ENCODE assay signal across 9 mouse cellular contexts in genomic region chr15:83509950-83510804, GRCm38 (mm10). TPM values are rescaled to one million over a fixed set of nuclear protein-coding genes. Genes with fewer than 3 reads are reported as not detected.
DNase-seq lines count a peak whose midpoint lies in the region; ATAC-seq lines count a peak whose summit lies in the region.
"Had no signal": no experiment of that assay in that cellular context is flagged by ENCODE, and none has a peak within 500 bp of the region (broad histone marks: within the 10 kb centered on the region; RNA-seq: fewer than 3 reads in every experiment).

No protein-coding gene starts in this region.

- H3K9me3 ChIP-seq in kidney, embryonic 16.5 days (ENCODE audit: low read length): no peaks in the 10 kb centered on the region
- H3K9me3 ChIP-seq in intestine, embryonic 15.5 days: no peaks in the 10 kb centered on the region

- H3K27me3 ChIP-seq in kidney, embryonic 16.5 days (ENCODE audit: insufficient read depth, low read length): no peaks in the 10 kb centered on the region
- no peaks in the 10 kb centered on the region for H3K27me3 ChIP-seq in intestine, embryonic 15.5 days (replicated peaks)

- intact Hi-C loops in gastrocnemius, postnatal 36 days (cut with DNase I): loop anchor here (5.0 kb wide), 1 partner anchor 283 kb away; no protein-coding TSS in a partner anchor

- peak overlapping the region; percentile 57; the same call in 1 of the 2 replicates for H3K27ac ChIP-seq in kidney, embryonic 16.5 days (ENCODE audit: low read length)
- no peak overlapping the region for H3K27ac ChIP-seq in brown adipose tissue, adult 24 weeks (replicated peaks; ENCODE audit: low read depth, low read length)
- no peak overlapping the region for H3K27ac ChIP-seq in intestine, embryonic 15.5 days

- DNase-seq in kidney, adult 18-20 months: no peak
- peak; percentile 28 for DNase-seq in naive thymus-derived CD4-positive, alpha-beta T cell, adult 2 months (ENCODE audit: low read depth)
- no peak for DNase-seq in gastrocnemius, postnatal 36 days
- DNase-seq in thymus, adult 18-20 months: no peak
- no peak for DNase-seq in adipocyte (ENCODE audit: low spot score)

- no peaks in the 10 kb centered on the region for H3K36me3 ChIP-seq in kidney, embryonic 16.5 days (ENCODE audit: insufficient read depth, low read length)
- H3K36me3 ChIP-seq in intestine, embryonic 15.5 days: no peaks in the 10 kb centered on the region

- 25% methylated on average over 17 of the region's 17 CpGs for WGBS in kidney, embryonic 16.5 days
- WGBS in intestine, embryonic 15.5 days: 26% methylated on average over 17 of the region's 17 CpGs

- H3K4me1 ChIP-seq in kidney, embryonic 16.5 days (ENCODE audit: insufficient read depth, low read length): peaks cover 9% of the 10 kb centered on the region
- no peaks in the 10 kb centered on the region for H3K4me1 ChIP-seq in brown adipose tissue, adult 24 weeks (ENCODE audit: control insufficient read depth, insufficient read depth, insufficient read length, low read length)
- peaks cover 3% of the 10 kb centered on the region; the same call in 1 of the 2 replicates for H3K4me1 ChIP-seq in intestine, embryonic 15.5 days (replicated peaks)

- H3K4me3 ChIP-seq in kidney, embryonic 16.5 days (ENCODE audit: low read length): peak overlapping the region; percentile 69
- H3K4me3 ChIP-seq in brown adipose tissue, adult 24 weeks (ENCODE audit: insufficient read depth, low read depth, low read length): peak overlapping the region; percentile 68
- peak overlapping the region; percentile 50 for H3K4me3 ChIP-seq in intestine, embryonic 15.5 days (replicated peaks)

- ATAC-seq in kidney, embryonic 16.5 days (ENCODE audit: low FRiP score, low TSS enrichment): peak; percentile 74
- peak; percentile 71 for ATAC-seq in intestine, embryonic 15.5 days

- H3K4me2 ChIP-seq in kidney, embryonic 16.5 days (replicated peaks; ENCODE audit: low read depth, low read length): peak overlapping the region; percentile 83
- H3K4me2 ChIP-seq in intestine, embryonic 15.5 days (replicated peaks): peak overlapping the region; percentile 89

- peak overlapping the region; percentile 66 for H3K9ac ChIP-seq in kidney, embryonic 16.5 days (replicated peaks; ENCODE audit: low read length)
- peak overlapping the region; percentile 44 for H3K9ac ChIP-seq in intestine, embryonic 15.5 days

RNA-seq across cellular contexts. Expression of gene Ttll1, which starts 0.5 kb away (rescaled TPM):
- 27.3 and 28.2 TPM in 2 replicates for polyA plus RNA-seq in kidney, embryonic 16.5 days (2015; fragmentation: Nextera tagmentation; extraction: Ambion mirVana)
- 6.0 and 7.2 TPM in 2 replicates for polyA plus RNA-seq in brown adipose tissue, adult 24 weeks (2012; ENCODE audit: insufficient read depth, insufficient read length, missing spikeins)
- polyA plus RNA-seq in intestine, embryonic 15.5 days (2015; fragmentation: Nextera tagmentation; extraction: Ambion mirVana): 17.1 and 18.4 TPM in 2 replicates
- total RNA-seq in gastrocnemius, postnatal 36 days (2021): 1 to 10 TPM; 3.1 to 3.5 TPM

RNA-seq across cellular contexts. Expression of gene Bik, which starts 16.5 kb away (rescaled TPM):
- 11.7 and 11.9 TPM in 2 replicates for polyA plus RNA-seq in kidney, embryonic 16.5 days (2015; fragmentation: Nextera tagmentation; extraction: Ambion mirVana)
- 4.1 TPM in 1 of 2 replicates, not detected in the other for polyA plus RNA-seq in brown adipose tissue, adult 24 weeks (2012; ENCODE audit: insufficient read depth, insufficient read length, missing spikeins)
- 4.3 and 5.6 TPM in 2 replicates for polyA plus RNA-seq in intestine, embryonic 15.5 days (2015; fragmentation: Nextera tagmentation; extraction: Ambion mirVana)
- 1 to 10 TPM in 1 of 2 experiments, under 1 TPM in 1; 0.76 to 1.6 TPM for total RNA-seq in gastrocnemius, postnatal 36 days (2021)
- total RNA-seq: common myeloid progenitor, adult 5-6 weeks had no signal

RNA-seq across cellular contexts. Expression of gene Pacsin2, which starts 45.8 kb away (rescaled TPM):
- 85.4 and 92.0 TPM in 2 replicates for polyA plus RNA-seq in kidney, embryonic 16.5 days (2015; fragmentation: Nextera tagmentation; extraction: Ambion mirVana)
- 42.5 and 50.0 TPM in 2 replicates for polyA plus RNA-seq in brown adipose tissue, adult 24 weeks (2012; ENCODE audit: insufficient read depth, insufficient read length, missing spikeins)
- 70.8 and 78.1 TPM in 2 replicates for polyA plus RNA-seq in intestine, embryonic 15.5 days (2015; fragmentation: Nextera tagmentation; extraction: Ambion mirVana)
- 10 to 100 TPM; 41.4 to 50.5 TPM for total RNA-seq in gastrocnemius, postnatal 36 days (2021)

RNA-seq across cellular contexts. Expression of gene Tspo, which starts 53.2 kb away (rescaled TPM):
- polyA plus RNA-seq in kidney, embryonic 16.5 days (2015; fragmentation: Nextera tagmentation; extraction: Ambion mirVana): 84.4 and 107 TPM in 2 replicates
- 723 and 770 TPM in 2 replicates for polyA plus RNA-seq in brown adipose tissue, adult 24 weeks (2012; ENCODE audit: insufficient read depth, insufficient read length, missing spikeins)
- 98.0 and 120 TPM in 2 replicates for polyA plus RNA-seq in intestine, embryonic 15.5 days (2015; fragmentation: Nextera tagmentation; extraction: Ambion mirVana)
- total RNA-seq in gastrocnemius, postnatal 36 days (2021): 10 to 100 TPM; 20.8 to 23.4 TPM

RNA-seq across cellular contexts. Expression of gene Mcat, which starts 53.4 kb away (rescaled TPM):
- polyA plus RNA-seq in kidney, embryonic 16.5 days (2015; fragmentation: Nextera tagmentation; extraction: Ambion mirVana): 38.6 and 39.0 TPM in 2 replicates
- polyA plus RNA-seq in brown adipose tissue, adult 24 weeks (2012; ENCODE audit: insufficient read depth, insufficient read length, missing spikeins): 29.1 and 29.6 TPM in 2 replicates
- 31.4 TPM in 2 replicates for polyA plus RNA-seq in intestine, embryonic 15.5 days (2015; fragmentation: Nextera tagmentation; extraction: Ambion mirVana)
- 10 to 100 TPM; 18.2 to 20.1 TPM for total RNA-seq in gastrocnemius, postnatal 36 days (2021)
